Mouse (Mus musculus) CH12.LX (cell line): ENCODE data around the gene Pnpla6. TPM values are rescaled to one million over a fixed set of nuclear protein-coding genes. Genes with fewer than 3 reads are reported as not detected.

ENCODE experiments used
- DNase-seq: peaks from one replicate; pipeline ENCODE4 v3.0.0-alpha.2; 2013; ENCODE audit errors: extremely low read depth
- H3K27ac ChIP-seq: 2 replicates; pipeline ENCODE4 v1.5.1; 2012; ENCODE audit warnings: low read depth, mild to moderate bottlenecking, control low read depth, moderate library complexity; ENCODE audit not compliant: insufficient read depth
- H3K27me3 ChIP-seq: replicated peaks from 2 replicates; pipeline ENCODE3; 2012; ENCODE audit warnings: inconsistent platforms
- H3K36me3 ChIP-seq, 2 experiments: replicated peaks in 1 of 2; 2 replicates each; pipeline versions ENCODE3 to v1.6.1; 2012; ENCODE audit warnings: inconsistent platforms in 1 of 2, low read length in 1 of 2, mild to moderate bottlenecking in 1 of 2, mixed read lengths in 1 of 2, moderate library complexity in 1 of 2; ENCODE audit not compliant: control insufficient read depth in 1 of 2, insufficient read depth in 1 of 2
- H3K4me1 ChIP-seq, 2 experiments: 2 replicates each; pipeline ENCODE4 v1.6.1; 2012; ENCODE audit warnings: inconsistent platforms in 1 of 2, moderate library complexity in 1 of 2; ENCODE audit not compliant: insufficient read depth in 2 of 2, control insufficient read depth in 1 of 2
- H3K4me2 ChIP-seq: 2 replicates; pipeline ENCODE4 v1.6.1; 2012; ENCODE audit warnings: low read depth, mild to moderate bottlenecking, control low read depth; ENCODE audit not compliant: poor library complexity, insufficient read depth, severe bottlenecking
- H3K4me3 ChIP-seq, 3 experiments: fragments of 150-350 bp in 1 of 3; sonication (generic) in 1 of 3; replicated peaks in 1 of 3; 2 replicates each; pipeline versions ENCODE3 to v1.5.1; 2011 to 2012; ENCODE audit warnings: low read depth in 2 of 3, low read length in 2 of 3, mild to moderate bottlenecking in 2 of 3, moderate library complexity in 2 of 3, control low read depth in 1 of 3, improper control_type of control experiment in 1 of 3, inconsistent platforms in 1 of 3, mixed read lengths in 1 of 3; ENCODE audit not compliant: poor library complexity in 1 of 3
- H3K79me2 ChIP-seq: replicated peaks from 2 replicates; pipeline ENCODE4 v1.6.1; 2012; ENCODE audit warnings: mild to moderate bottlenecking, moderate library complexity; ENCODE audit not compliant: control insufficient read depth, poor library complexity, insufficient read depth, severe bottlenecking; ENCODE audit errors: extremely low read depth
- H3K9ac ChIP-seq: 2 replicates; pipeline ENCODE4 v1.6.1; 2012; ENCODE audit warnings: low read depth, mild to moderate bottlenecking, control low read depth, moderate library complexity; ENCODE audit not compliant: insufficient read depth
- H3K9me3 ChIP-seq: replicated peaks from 2 replicates; pipeline ENCODE3; 2012; ENCODE audit warnings: low read length, inconsistent platforms, mixed read lengths
- BHLHE40 ChIP-seq: IDR thresholded peaks from 2 replicates; pipeline ENCODE4 v1.6.1; 2011; ENCODE audit warnings: mild to moderate bottlenecking, low read depth, low read length, improper control_type of control experiment
- CHD1 ChIP-seq: IDR thresholded peaks from 2 replicates; pipeline ENCODE4 v1.6.1; 2012; ENCODE audit warnings: low read depth, low read length, improper control_type of control experiment, inconsistent platforms
- CHD2 ChIP-seq: IDR thresholded peaks from 2 replicates; pipeline ENCODE4 v1.6.1; 2011; ENCODE audit warnings: low read length, improper control_type of control experiment
- CTCF ChIP-seq, 2 experiments: IDR thresholded peaks in 1 of 2; conservative IDR thresholded peaks in 1 of 2; 2 replicates each; pipeline ENCODE4 v1.5.1; 2011 to 2012; ENCODE audit warnings: low read depth in 2 of 2, low read length in 2 of 2, improper control_type of control experiment in 1 of 2, inconsistent platforms in 1 of 2, mild to moderate bottlenecking in 1 of 2, moderate library complexity in 1 of 2
- E2F4 ChIP-seq: IDR thresholded peaks from 2 replicates; pipeline ENCODE4 v1.6.1; 2011; ENCODE audit warnings: low read depth, low read length, improper control_type of control experiment; ENCODE audit not compliant: insufficient replicate concordance
- ELF1 ChIP-seq: IDR thresholded peaks from 2 replicates; pipeline ENCODE4 v1.6.1; 2014; ENCODE audit warnings: low read depth, mild to moderate bottlenecking, inconsistent platforms, low read length, improper control_type of control experiment
- EP300 ChIP-seq: IDR thresholded peaks from 2 replicates; pipeline ENCODE4 v1.6.1; 2011; ENCODE audit warnings: low read length, improper control_type of control experiment
- ETS1 ChIP-seq: conservative IDR thresholded peaks from 2 replicates; pipeline ENCODE4 v1.6.1; 2012; ENCODE audit warnings: low read depth, mild to moderate bottlenecking, inconsistent platforms, low read length, improper control_type of control experiment, moderate library complexity
- GABPA ChIP-seq: IDR thresholded peaks from 2 replicates; pipeline ENCODE4 v1.6.1; 2012; ENCODE audit warnings: low read depth, low read length, improper control_type of control experiment, inconsistent platforms; ENCODE audit not compliant: insufficient replicate concordance
- HCFC1 ChIP-seq: IDR thresholded peaks from 2 replicates; pipeline ENCODE4 v1.6.1; 2012; ENCODE audit warnings: low read depth, mild to moderate bottlenecking, inconsistent platforms, low read length, improper control_type of control experiment
- IRF4 ChIP-seq: IDR thresholded peaks from 2 replicates; pipeline ENCODE4 v1.6.1; 2014; ENCODE audit warnings: low read depth, mild to moderate bottlenecking, inconsistent platforms, low read length, improper control_type of control experiment
- JUN ChIP-seq: IDR thresholded peaks from 2 replicates; pipeline ENCODE4 v1.6.1; 2011; ENCODE audit warnings: low read depth, mild to moderate bottlenecking, low read length, improper control_type of control experiment, moderate library complexity; ENCODE audit not compliant: insufficient read depth
- JUND ChIP-seq: conservative IDR thresholded peaks from 2 replicates; pipeline ENCODE4 v1.6.1; 2011; ENCODE audit warnings: low read depth, low read length, improper control_type of control experiment
- KAT2A ChIP-seq: IDR thresholded peaks from 2 replicates; pipeline ENCODE4 v1.6.1; 2012; ENCODE audit warnings: low read length, improper control_type of control experiment, inconsistent platforms; ENCODE audit not compliant: insufficient replicate concordance
- MAFK ChIP-seq: IDR thresholded peaks from 2 replicates; pipeline ENCODE4 v1.6.1; 2011; ENCODE audit warnings: low read length, improper control_type of control experiment; ENCODE audit not compliant: insufficient replicate concordance
- MAX ChIP-seq: IDR thresholded peaks from 2 replicates; pipeline ENCODE4 v1.6.1; 2011; ENCODE audit warnings: low read length, improper control_type of control experiment
- MAZ ChIP-seq: IDR thresholded peaks from 2 replicates; pipeline ENCODE4 v1.6.1; 2012; ENCODE audit warnings: low read depth, mild to moderate bottlenecking, inconsistent platforms, low read length, improper control_type of control experiment, moderate library complexity
- MEF2A ChIP-seq: IDR thresholded peaks from 2 replicates; pipeline ENCODE4 v1.6.1; 2014; ENCODE audit warnings: low read depth, mild to moderate bottlenecking, inconsistent platforms, low read length, improper control_type of control experiment, borderline replicate concordance
- MXI1 ChIP-seq: IDR thresholded peaks from 2 replicates; pipeline ENCODE4 v1.6.1; 2011; ENCODE audit warnings: mild to moderate bottlenecking, low read depth, low read length, improper control_type of control experiment
- MYC ChIP-seq: IDR thresholded peaks from 2 replicates; pipeline ENCODE4 v1.6.1; 2011; ENCODE audit warnings: low read depth, mild to moderate bottlenecking, improper control_type of control experiment, low read length
- NELFE ChIP-seq: IDR thresholded peaks from 2 replicates; pipeline ENCODE4 v1.6.1; 2011; ENCODE audit warnings: low read depth, low read length, improper control_type of control experiment
- NRF1 ChIP-seq: IDR thresholded peaks from 2 replicates; pipeline ENCODE4 v1.6.1; 2014; ENCODE audit warnings: low read depth, mild to moderate bottlenecking, inconsistent platforms, low read length, improper control_type of control experiment, moderate library complexity
- PAX5 ChIP-seq: IDR thresholded peaks from 2 replicates; pipeline ENCODE4 v1.6.1; 2012; ENCODE audit warnings: low read length, inconsistent platforms, mixed read lengths
- POLR2A ChIP-seq: IDR thresholded peaks from 2 replicates; pipeline ENCODE4 v1.6.1; 2011; ENCODE audit warnings: low read depth, mild to moderate bottlenecking, improper control_type of control experiment, low read length
- POLR2AphosphoS2 ChIP-seq: IDR thresholded peaks from 2 replicates; pipeline ENCODE4 v1.6.1; 2011; ENCODE audit warnings: low read depth, low read length, improper control_type of control experiment
- RAD21 ChIP-seq: IDR thresholded peaks from 2 replicates; pipeline ENCODE4 v1.6.1; 2011; ENCODE audit warnings: low read depth, mild to moderate bottlenecking, low read length, improper control_type of control experiment, moderate library complexity
- RCOR1 ChIP-seq: conservative IDR thresholded peaks from 2 replicates; pipeline ENCODE4 v1.6.1; 2012; ENCODE audit warnings: low read depth, mild to moderate bottlenecking, inconsistent platforms, low read length, improper control_type of control experiment
- SIN3A ChIP-seq: IDR thresholded peaks from 2 replicates; pipeline ENCODE4 v1.6.1; 2012; ENCODE audit warnings: low read length, improper control_type of control experiment, inconsistent platforms
- SMC3 ChIP-seq: IDR thresholded peaks from 2 replicates; pipeline ENCODE4 v1.6.1; 2011; ENCODE audit warnings: low read depth, low read length, improper control_type of control experiment
- TBP ChIP-seq: conservative IDR thresholded peaks from 2 replicates; pipeline ENCODE4 v1.6.1; 2011; ENCODE audit warnings: low read depth, low read length, improper control_type of control experiment
- TCF12 ChIP-seq: IDR thresholded peaks from 2 replicates; pipeline ENCODE4 v1.6.1; 2014; ENCODE audit warnings: low read depth, mild to moderate bottlenecking, inconsistent platforms, low read length, improper control_type of control experiment
- UBTF ChIP-seq: IDR thresholded peaks from 2 replicates; pipeline ENCODE4 v1.6.1; 2012; ENCODE audit warnings: low read depth, mild to moderate bottlenecking, inconsistent platforms, low read length, improper control_type of control experiment, moderate library complexity
- USF1 ChIP-seq: IDR thresholded peaks from 2 replicates; pipeline ENCODE4 v1.6.1; 2014; ENCODE audit warnings: low read depth, mild to moderate bottlenecking, inconsistent platforms, low read length, improper control_type of control experiment
- USF2 ChIP-seq: conservative IDR thresholded peaks from 2 replicates; pipeline ENCODE4 v1.6.1; 2011; ENCODE audit warnings: low read depth, low read length, improper control_type of control experiment
- ZC3H11A ChIP-seq: IDR thresholded peaks from 2 replicates; pipeline ENCODE4 v1.6.1; 2012; ENCODE audit warnings: low read depth, mild to moderate bottlenecking, inconsistent platforms, low read length, improper control_type of control experiment
- ZKSCAN1 ChIP-seq: IDR thresholded peaks from 2 replicates; pipeline ENCODE4 v1.6.1; 2012; ENCODE audit warnings: low read depth, inconsistent platforms, low read length, improper control_type of control experiment, borderline replicate concordance
- ZMIZ1 ChIP-seq: IDR thresholded peaks from 2 replicates; pipeline ENCODE4 v1.6.1; 2012; ENCODE audit warnings: low read depth, mild to moderate bottlenecking, inconsistent platforms, low read length, improper control_type of control experiment
- ZNF384 ChIP-seq: IDR thresholded peaks from 2 replicates; pipeline ENCODE4 v1.6.1; 2012; ENCODE audit warnings: low read depth, low read length, improper control_type of control experiment, inconsistent platforms
- dilution Hi-C: fragments of 300-500 bp; cut with MboI; formaldehyde crosslinking; loops from 2 replicates; pipeline ENCODE4 v1.14.3; 2020; ENCODE audit warnings: low sequenced_read_pairs; ENCODE audit not compliant: extremely low pct_unique_long_range_greater_than_20kb, extremely low pct_ligation_motif_present
- in situ Hi-C: fragments of 300-500 bp; cut with MboI; formaldehyde crosslinking; loops from 3 replicates; pipeline ENCODE4 v1.14.3; 2019; ENCODE audit warnings: low sequenced_read_pairs, low pct_ligation_motif_present, low pct_unique_long_range_greater_than_20kb, mixed read lengths
- polyA plus RNA-seq: library from polyadenylated mRNA; unstranded; fragments of >175 nt; gene quantifications from 2 replicates; pipeline ENCODE4 v1.2.1, GENCODE M21; 2012; ENCODE audit warnings: low read depth; ENCODE audit not compliant: insufficient read length
- total RNA-seq, 2 experiments: library from RNA; depleted of rRNA; stranded (reverse); fragments of 300-350 nt in 1 of 2; fragments of >200 nt in 1 of 2; gene quantifications; 2 replicates each; pipeline ENCODE4 v1.2.3; 2012 to 2014

Pnpla6 gene
- total RNA-seq (2012; rRNA removed) (27.7 and 29.6 TPM in 2 replicates), total RNA-seq (2014; rRNA removed) (12.5 and 13.7 TPM in 2 replicates), polyA plus RNA-seq (38.6 and 39.8 TPM in 2 replicates)

GRCm38 (mm10) chr8:3515260-3515671, at the start of gene Pnpla6:
TSS of gene Pnpla6 (plus strand) at chr8:3515384.
- Histone ChIP-seq H3K4me3 (peak within 1 kb of the TSS; percentile 86 to 93 (median 88)), H3K79me2 (peaks cover 3% of the 10 kb centered on the region; the same call in 1 of the 2 replicates), H3K27ac (0 out of 2 replicates have a peak within 1 kb of the TSS, but pooled peaks have one; percentile 3), H3K36me3 (peaks cover 33 to 60% of the 10 kb centered on the region in 2 experiments), H3K27me3 (no peaks in the 10 kb centered on the region), H3K9me3 (no peaks in the 10 kb centered on the region), H3K4me1 (peaks cover 2 to 15% of the 10 kb centered on the region in 2 experiments; a peak in 2 of 4 replicates), H3K9ac (peak within 1 kb of the TSS; percentile 77), H3K4me2 (peak within 1 kb of the TSS; percentile 64)
- TF ChIP-seq ZMIZ1 (no peak), HCFC1 (peak; percentile 93), MXI1 (peak; percentile 52), POLR2AphosphoS2 (no peak), BHLHE40 (no peak), ZNF384 (no peak), NELFE (no peak), MEF2A (0 out of 2 replicates have a peak, but pooled peaks have one; percentile 28), ZKSCAN1 (no peak), ELF1 (peak; percentile 11), CHD1 (0 out of 2 replicates have a peak, but pooled peaks have one; percentile 21), MAZ (no peak), PAX5 (no peak), CHD2 (peak; percentile 75), USF1 (no peak), ZC3H11A (no peak), POLR2A (peak; percentile 71), USF2 (no peak), IRF4 (no peak), EP300 (no peak), MYC (no peak), RCOR1 (peak; percentile 90; the same call in 1 of the 2 replicates), UBTF (no peak), NRF1 (peak; percentile 86), SIN3A (peak; percentile 94), TCF12 (peak; percentile 20; the same call in 1 of the 2 replicates), MAFK (no peak), GABPA (no peak; the same call in 1 of the 2 replicates), E2F4 (no peak), RAD21 (no peak), ETS1 (no peak), JUND (no peak), CTCF (conservative IDR thresholded peaks at IDR 0.05 in 1 of 2, IDR thresholded peaks at IDR 0.05 in 1 of 2; ENCODE audit: low read depth in 2 of 2, low read length in 2 of 2) (no peak), KAT2A (peak; percentile 68; the same call in 1 of the 2 replicates), JUN (no peak), TBP (peak; percentile 66; the same call in 1 of the 2 replicates), MAX (peak; percentile 34; the same call in 1 of the 2 replicates), SMC3 (no peak)
- in situ Hi-C loops = no loop called here
- peak; percentile 74 for DNase-seq
- dilution Hi-C loops = no loop called here
